Mouse (Mus musculus): Measurements from ENCODE around the gene Olfr23.
"Not testable (repeated sequence)": the region's sequence is repeated elsewhere in the genome, so short reads cannot be mapped to it uniquely, and the experiment has no call there.

The Olfr23 gene

GRCm38 (mm10) chr11:73936377-73936776 lies at the start of gene Olfr23:
Olfr23 (plus strand) TSS chr11:73936677.
- no peak for DNase-seq (ENCODE audit: low read depth)

GRCm38 (mm10) chr11:73890671-73891070 lies 45.8 kb upstream of the Olfr23 start, which contains the start of gene Olfr394:
Olfr394 (minus strand) TSS chr11:73890771.
- no peak for DNase-seq (ENCODE audit: low read depth)

GRCm38 (mm10) chr11:73909199-73909598 lies 27.3 kb upstream of the Olfr23 start, which contains the start of gene Olfr395:
Olfr395 (minus strand) TSS chr11:73909299.
- DNase-seq (ENCODE audit: low read depth): not testable (repeated sequence)

GRCm38 (mm10) chr11:73960517-73960916 lies 24.0 kb downstream of the Olfr23 start, which contains the start of gene Olfr397:
Olfr397 (plus strand) TSS chr11:73960817.
- DNase-seq (ENCODE audit: low read depth): no peak

- DNase-seq (ENCODE audit: low read depth): no peak
Measured at GRCm38 (mm10) chr11:73990307-73990706, 53.8 kb downstream of the Olfr23 start, which contains the start of gene Olfr398. Olfr398 (minus strand) TSS chr11:73990407.
